Mouse (Mus musculus) heart, embryonic 13.5 days (tissue): ENCODE results near the gene Nsun5. TPM values are rescaled to one million over a fixed set of nuclear protein-coding genes. Genes with fewer than 3 reads are reported as not detected.

Experiments
- ATAC-seq: fragments of 200-750 bp; cut with Nextera tagmentation; 2 replicates; pipeline ENCODE4 v1.8.0; 2017; ENCODE audit warnings: moderate TSS enrichment; ENCODE audit not compliant: insufficient number of reproducible peaks, low FRiP score, low TSS enrichment; ENCODE audit errors: extremely low read depth
- H3K27ac ChIP-seq: fragments of 300-500 bp; sonication (generic); replicated peaks from 2 replicates; pipeline ENCODE4 v1.5.1; 2015; ENCODE audit warnings: moderate library complexity, mild to moderate bottlenecking, inconsistent platforms
- H3K27me3 ChIP-seq: fragments of 300-500 bp; sonication (generic); replicated peaks from 2 replicates; pipeline ENCODE4 v1.6.1; 2015; ENCODE audit warnings: mild to moderate bottlenecking, inconsistent platforms
- H3K36me3 ChIP-seq: fragments of 300-500 bp; sonication (generic); 2 replicates; pipeline ENCODE4 v1.6.1; 2015; ENCODE audit warnings: mild to moderate bottlenecking, inconsistent platforms
- H3K4me1 ChIP-seq: fragments of 300-500 bp; sonication (generic); 2 replicates; pipeline ENCODE4 v1.6.1; 2015; ENCODE audit warnings: inconsistent platforms
- H3K4me2 ChIP-seq: fragments of 300-500 bp; sonication (generic); 2 replicates; pipeline ENCODE4 v1.6.1; 2015; ENCODE audit warnings: inconsistent platforms, mild to moderate bottlenecking, moderate library complexity
- H3K4me3 ChIP-seq: fragments of 300-500 bp; sonication (generic); 2 replicates; pipeline ENCODE4 v1.5.1; 2015; ENCODE audit warnings: moderate library complexity, mild to moderate bottlenecking, inconsistent platforms
- H3K9ac ChIP-seq: fragments of 300-500 bp; sonication (generic); 2 replicates; pipeline ENCODE4 v1.6.1; 2015; ENCODE audit warnings: inconsistent platforms, mild to moderate bottlenecking, moderate library complexity
- H3K9me3 ChIP-seq: fragments of 300-500 bp; sonication (generic); 2 replicates; pipeline ENCODE4 v1.6.1; 2016; ENCODE audit warnings: inconsistent platforms
- WGBS: fragments of 180-500 bp; shearing (Covaris S2); methylation state at CpG from one replicate; pipeline ENCODE4 v1.1.7; 2015; ENCODE audit warnings: mixed read lengths; 5-methylcytosine and 5-hydroxymethylcytosine counted together
- polyA plus RNA-seq: library from polyadenylated mRNA; unstranded; fragments of >200 nt; fragmentation: Nextera tagmentation; extraction: Ambion mirVana; gene quantifications from 2 replicates; pipeline ENCODE4 v1.2.1, GENCODE M21; 2015

The Nsun5 gene
- polyA plus RNA-seq = 21.5 and 21.8 TPM in 2 replicates

DNA sequence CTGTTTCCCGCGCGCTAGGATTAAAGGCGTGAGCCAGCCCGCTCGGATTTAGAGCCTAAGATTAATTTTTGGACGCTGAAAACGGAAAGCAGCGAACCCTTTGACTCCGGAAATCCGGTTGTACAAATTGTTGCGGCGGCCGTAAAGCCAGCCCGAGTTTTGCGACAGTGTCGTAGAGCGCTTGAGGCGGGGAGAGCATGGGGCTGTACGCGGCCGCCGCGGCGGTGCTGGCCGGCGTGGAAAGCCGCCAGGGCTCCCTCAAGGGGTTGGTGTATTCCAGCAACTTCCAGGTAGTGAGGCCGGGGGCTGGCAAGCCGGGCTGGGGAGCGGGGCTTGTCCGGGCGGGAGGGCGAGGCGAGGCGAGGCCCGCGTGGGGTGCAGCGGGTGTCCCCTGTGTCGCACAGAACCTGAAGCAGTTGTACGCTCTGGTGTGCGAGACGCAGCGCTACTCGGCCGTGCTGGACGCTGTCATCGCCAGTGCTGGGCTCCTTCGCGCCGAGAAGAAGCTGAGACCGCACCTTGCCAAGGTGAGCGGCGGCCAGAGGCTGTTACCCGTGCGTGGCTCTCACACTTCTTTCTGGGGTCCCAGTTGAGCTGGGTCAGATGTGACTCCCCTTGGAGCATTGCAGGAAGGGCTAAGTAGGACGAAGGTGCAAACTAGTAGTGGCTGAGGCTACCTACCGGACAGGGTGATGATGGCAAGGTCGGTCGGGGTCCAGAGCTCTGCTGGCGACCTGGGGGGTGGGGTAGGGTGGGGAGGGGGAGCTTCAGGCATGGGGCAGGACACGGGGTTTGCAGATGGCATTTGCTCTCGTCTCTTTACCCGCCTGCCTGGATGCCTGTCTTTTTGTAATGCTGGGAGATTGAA lies at the start of gene Nsun5:
Nsun5 (plus strand) TSS at position 167 of the 868 bp plus-strand sequence.
- H3K27me3 ChIP-seq = peaks cover 18% of the 10 kb centered on the region; the same call in 1 of the 2 replicates
- peaks cover 39% of the 10 kb centered on the region for H3K36me3 ChIP-seq
- H3K9ac ChIP-seq = peak within 1 kb of the TSS; percentile 96
- no peaks in the 10 kb centered on the region for H3K9me3 ChIP-seq
- H3K27ac ChIP-seq = peak within 1 kb of the TSS; percentile 80
- WGBS = under 1% methylated on average over 64 of the region's 64 CpGs
- peak within 1 kb of the TSS; percentile 86 for H3K4me2 ChIP-seq
- ATAC-seq = peak; percentile 55; the same call in 1 of the 2 replicates
- H3K4me3 ChIP-seq = peak within 1 kb of the TSS; percentile 97
- H3K4me1 ChIP-seq = peaks cover 21% of the 10 kb centered on the region

GRCm38 (mm10) chr5:135322197-135322596 lies 47.6 kb upstream of the Nsun5 start:
- ATAC-seq = no peak
- Histone ChIP-seq H3K9ac (no peak overlapping the region), H3K4me2 (no peak overlapping the region), H3K4me1 (peaks cover 8% of the 10 kb centered on the region), H3K27me3 (no peaks in the 10 kb centered on the region), H3K9me3 (no peaks in the 10 kb centered on the region), H3K36me3 (no peaks in the 10 kb centered on the region), H3K4me3 (no peak overlapping the region), H3K27ac (no peak overlapping the region)
- WGBS = 76% methylated on average over 1 of the region's 1 CpGs

GRCm38 (mm10) chr5:135326121-135326659 lies 43.6 kb upstream of the Nsun5 start:
- ATAC-seq = no peak
- Histone ChIP-seq H3K4me2 (no peak overlapping the region), H3K4me1 (peaks cover 8% of the 10 kb centered on the region), H3K9me3 (no peaks in the 10 kb centered on the region), H3K9ac (no peak overlapping the region), H3K27me3 (no peaks in the 10 kb centered on the region), H3K27ac (no peak overlapping the region), H3K4me3 (no peak overlapping the region), H3K36me3 (no peaks in the 10 kb centered on the region)
- 17% methylated on average over 3 of the region's 3 CpGs for WGBS

DNA sequence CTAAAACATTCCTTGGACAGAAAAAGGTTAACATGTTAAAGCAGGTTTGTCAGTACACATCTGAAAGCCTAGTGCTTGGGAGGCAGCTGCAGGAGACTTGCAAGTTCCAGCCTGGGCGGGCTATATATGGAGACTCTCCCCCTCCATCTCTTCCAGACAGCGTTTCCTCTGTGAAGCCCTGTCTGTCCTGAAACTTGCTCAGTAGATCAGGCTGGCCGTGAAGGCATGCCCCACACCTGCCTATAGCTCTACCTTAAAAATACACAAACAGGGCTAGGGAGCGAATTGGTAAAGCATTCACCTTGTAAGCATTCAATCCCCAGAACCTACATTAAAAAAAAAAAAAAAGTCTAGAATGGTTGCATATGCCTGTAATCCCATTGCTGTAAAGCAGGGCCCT lies 40.3 kb upstream of the Nsun5 start:
- Histone ChIP-seq H3K4me2 (no peak overlapping the region), H3K9me3 (no peaks in the 10 kb centered on the region), H3K9ac (no peak overlapping the region), H3K27me3 (no peaks in the 10 kb centered on the region), H3K4me3 (no peak overlapping the region), H3K27ac (no peak overlapping the region), H3K4me1 (peaks cover 8% of the 10 kb centered on the region), H3K36me3 (no peaks in the 10 kb centered on the region)
- WGBS = 69% methylated on average over 4 of the region's 4 CpGs
- no peak for ATAC-seq

DNA sequence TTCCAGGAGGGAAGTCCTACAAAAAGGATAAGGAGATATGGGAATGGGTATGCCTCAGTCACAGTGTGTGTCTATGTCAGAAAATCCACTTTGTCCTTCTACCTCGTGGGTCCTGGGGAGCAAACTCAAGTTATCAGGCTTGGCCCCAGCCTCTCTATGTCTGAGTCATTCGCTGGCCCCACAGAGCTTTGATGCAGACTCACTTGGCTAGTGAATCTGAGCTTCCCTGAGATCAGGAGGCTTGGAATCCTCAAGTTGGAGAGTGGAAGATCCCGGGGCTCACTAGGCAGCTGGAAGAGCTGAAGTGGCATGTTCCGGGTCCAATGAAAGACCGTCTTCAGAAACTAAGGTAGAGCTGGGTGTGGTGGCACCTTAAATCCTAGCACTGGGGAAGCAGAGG lies 39.6 kb upstream of the Nsun5 start:
- no peak overlapping the region for H3K4me2 ChIP-seq
- H3K36me3 ChIP-seq = no peaks in the 10 kb centered on the region
- peaks cover 8% of the 10 kb centered on the region for H3K4me1 ChIP-seq
- H3K9me3 ChIP-seq = no peaks in the 10 kb centered on the region
- no peaks in the 10 kb centered on the region for H3K27me3 ChIP-seq
- no peak overlapping the region for H3K4me3 ChIP-seq
- H3K27ac ChIP-seq = no peak overlapping the region
- ATAC-seq = no peak
- 78% methylated on average over 5 of the region's 5 CpGs for WGBS
- H3K9ac ChIP-seq = no peak overlapping the region

DNA sequence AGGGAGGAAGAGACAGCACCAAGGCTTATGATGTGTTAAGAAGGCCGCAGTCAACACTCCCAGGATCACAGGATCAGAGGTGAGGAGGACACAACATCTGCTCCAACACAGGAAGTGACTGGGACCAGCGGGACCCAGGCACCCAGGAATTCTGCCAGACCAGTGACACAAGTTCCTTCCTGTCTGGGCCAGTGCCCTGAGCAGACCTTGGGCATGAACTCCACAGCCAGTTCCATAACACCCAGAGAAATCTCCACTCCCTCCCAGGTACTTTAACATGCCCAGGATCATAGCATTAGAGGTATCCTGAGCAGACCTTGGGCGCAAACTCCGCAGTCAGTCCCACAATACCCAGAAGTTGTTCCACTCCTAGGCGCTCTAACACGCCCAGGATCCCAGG lies 38.6 kb upstream of the Nsun5 start:
- H3K4me2 ChIP-seq = no peak overlapping the region
- H3K4me1 ChIP-seq = peaks cover 3% of the 10 kb centered on the region
- 81% methylated on average over 6 of the region's 6 CpGs for WGBS
- H3K27me3 ChIP-seq = no peaks in the 10 kb centered on the region
- H3K9me3 ChIP-seq = no peaks in the 10 kb centered on the region
- no peak overlapping the region for H3K27ac ChIP-seq
- H3K9ac ChIP-seq = no peak overlapping the region
- H3K36me3 ChIP-seq = no peaks in the 10 kb centered on the region
- no peak overlapping the region for H3K4me3 ChIP-seq
- ATAC-seq = no peak

DNA sequence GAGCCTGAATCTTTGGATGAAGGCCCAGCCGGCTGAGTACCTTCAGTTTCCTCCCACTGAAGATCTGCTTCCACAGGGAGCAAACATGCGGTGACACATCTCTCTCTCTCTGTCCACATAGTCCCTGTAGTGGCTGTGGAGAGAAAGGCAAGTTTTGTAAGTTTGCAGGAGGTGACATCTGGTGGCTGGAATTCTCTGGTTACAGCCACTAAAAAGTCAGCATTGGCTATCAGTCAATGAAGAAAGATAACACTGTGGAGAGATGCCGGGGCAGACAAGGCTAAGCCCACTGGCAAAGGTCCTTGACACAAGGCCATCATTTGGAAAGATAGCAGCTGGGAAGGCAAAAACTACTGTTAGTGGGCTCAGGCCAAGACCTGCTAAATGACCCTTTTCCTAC lies 32.2 kb upstream of the Nsun5 start:
- ATAC-seq = no peak
- 27% methylated on average over 3 of the region's 3 CpGs for WGBS
- no peaks in the 10 kb centered on the region for H3K4me1 ChIP-seq
- 0 out of 2 replicates have a peak, but pooled peaks cover 4% of the 10 kb centered on the region for H3K27me3 ChIP-seq
- no peak overlapping the region for H3K4me3 ChIP-seq
- no peak overlapping the region for H3K9ac ChIP-seq
- H3K27ac ChIP-seq = no peak overlapping the region
- no peaks in the 10 kb centered on the region for H3K36me3 ChIP-seq
- no peak overlapping the region for H3K4me2 ChIP-seq
- H3K9me3 ChIP-seq = no peaks in the 10 kb centered on the region

GRCm38 (mm10) chr5:135345989-135346388 lies 23.8 kb upstream of the Nsun5 start:
- ATAC-seq = no peak
- WGBS = 64% methylated on average over 7 of the region's 7 CpGs

GRCm38 (mm10) chr5:135346430-135346829 lies 23.3 kb upstream of the Nsun5 start:
- no peaks in the 10 kb centered on the region for H3K36me3 ChIP-seq
- H3K4me1 ChIP-seq = no peaks in the 10 kb centered on the region
- H3K9me3 ChIP-seq = peaks cover 10% of the 10 kb centered on the region
- no peak overlapping the region for H3K27ac ChIP-seq
- no peak overlapping the region for H3K4me3 ChIP-seq
- H3K4me2 ChIP-seq = no peak overlapping the region
- WGBS = 22% methylated on average over 1 of the region's 1 CpGs
- no peak for ATAC-seq
- H3K27me3 ChIP-seq = peaks cover 5% of the 10 kb centered on the region; the same call in 1 of the 2 replicates
- no peak overlapping the region for H3K9ac ChIP-seq

More at GRCm38 (mm10) chr5:135345989-135346388, 23.8 kb upstream of the Nsun5 start:
- no peak overlapping the region for H3K4me2 ChIP-seq
- H3K4me1 ChIP-seq = no peaks in the 10 kb centered on the region
- no peaks in the 10 kb centered on the region for H3K36me3 ChIP-seq
- H3K4me3 ChIP-seq = no peak overlapping the region
- H3K27ac ChIP-seq = no peak overlapping the region
- no peak overlapping the region for H3K9ac ChIP-seq
- peaks cover 10% of the 10 kb centered on the region for H3K9me3 ChIP-seq
- peaks cover 5% of the 10 kb centered on the region; the same call in 1 of the 2 replicates for H3K27me3 ChIP-seq

DNA sequence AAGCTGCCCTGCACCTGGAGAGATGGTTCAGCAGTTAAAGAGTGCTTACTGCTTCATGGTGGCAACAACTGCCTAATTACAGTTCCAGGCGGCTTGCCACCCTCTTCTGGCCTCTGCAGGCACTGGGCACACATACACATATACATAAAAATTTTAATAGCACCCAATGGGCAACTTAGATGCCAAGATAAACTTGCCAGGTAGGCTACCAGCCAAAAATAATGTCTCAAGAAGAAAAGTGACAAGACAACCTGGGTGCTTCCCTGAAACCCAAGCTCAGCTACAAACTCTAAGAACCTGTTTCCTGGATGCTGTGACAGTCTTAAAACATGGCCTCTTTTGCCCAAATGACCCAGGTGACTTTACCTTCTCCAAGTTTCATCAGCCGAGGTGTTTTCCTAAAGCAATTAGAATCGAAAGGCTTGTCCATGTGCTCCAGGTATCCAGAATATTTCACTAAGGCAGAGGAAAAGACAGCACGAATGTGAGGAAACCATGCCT lies 22.2 kb upstream of the Nsun5 start:
- 57% methylated on average over 4 of the region's 4 CpGs for WGBS
- Histone ChIP-seq H3K9me3 (peaks cover 10% of the 10 kb centered on the region), H3K27ac (no peak overlapping the region), H3K4me2 (no peak overlapping the region), H3K36me3 (no peaks in the 10 kb centered on the region), H3K9ac (no peak overlapping the region), H3K4me1 (no peaks in the 10 kb centered on the region), H3K4me3 (no peak overlapping the region), H3K27me3 (peaks cover 12% of the 10 kb centered on the region)
- no peak for ATAC-seq

DNA sequence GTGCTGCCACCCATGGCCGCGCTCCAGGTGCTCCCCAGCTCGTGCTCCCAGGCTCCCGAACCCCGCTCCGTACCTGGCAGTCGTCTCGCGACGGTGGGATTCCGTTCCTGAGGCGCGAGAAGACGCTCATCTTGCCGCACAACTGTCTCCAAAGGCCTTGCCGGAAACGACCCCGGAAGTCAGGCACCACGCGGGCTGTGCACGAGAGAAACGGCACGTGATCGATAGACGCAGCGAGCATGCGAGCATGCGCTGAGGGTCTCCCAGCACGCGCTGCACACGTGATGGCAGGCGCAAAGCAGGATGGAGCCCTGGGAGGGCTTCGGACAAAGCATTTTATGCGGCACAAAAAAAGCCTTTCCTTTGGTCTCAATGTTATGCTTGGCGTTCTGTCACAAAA lies 19.9 kb upstream of the Nsun5 start, which contains the start of gene Fkbp6:
Fkbp6 (minus strand) TSS at position 183 of the 400 bp plus-strand sequence.
- no peak within 1 kb of the TSS for H3K4me3 ChIP-seq
- H3K36me3 ChIP-seq = no peaks in the 10 kb centered on the region
- peaks cover 34% of the 10 kb centered on the region for H3K27me3 ChIP-seq
- H3K4me1 ChIP-seq = no peaks in the 10 kb centered on the region
- H3K9ac ChIP-seq = no peak within 1 kb of the TSS
- H3K27ac ChIP-seq = no peak within 1 kb of the TSS
- H3K9me3 ChIP-seq = peaks cover 10% of the 10 kb centered on the region
- WGBS = 84% methylated on average over 35 of the region's 35 CpGs
- no peak for ATAC-seq
- H3K4me2 ChIP-seq = no peak within 1 kb of the TSS
